Mouse (Mus musculus): ENCODE data around the gene Efcab10.
A peak's percentile ranks its signal among the peaks of the same experiment; 100 is the strongest.

The Efcab10 gene

GRCm38 (mm10) chr12:33394804-33395623 lies at the start of gene Efcab10:
Gene Efcab10 (plus strand): TSS chr12:33394854.
- DNase-seq (ENCODE audit: low spot score): peak; percentile 55

- no peak for DNase-seq (ENCODE audit: low spot score)
Observed at GRCm38 (mm10) chr12:33344970-33345772, 49.5 kb upstream of the Efcab10 start.

GRCm38 (mm10) chr12:33345773-33346435 lies 48.8 kb upstream of the Efcab10 start:
- no peak for DNase-seq (ENCODE audit: low spot score)

- DNase-seq (ENCODE audit: low spot score): no peak
Observed at GRCm38 (mm10) chr12:33352671-33353070, 42.0 kb upstream of the Efcab10 start.

- DNase-seq (ENCODE audit: low spot score): no peak
Observed at GRCm38 (mm10) chr12:33358345-33358744, 36.3 kb upstream of the Efcab10 start.

- no peak for DNase-seq (ENCODE audit: low spot score)
Observed at GRCm38 (mm10) chr12:33359209-33359608, 35.4 kb upstream of the Efcab10 start.

- no peak for DNase-seq (ENCODE audit: low spot score)
Observed at GRCm38 (mm10) chr12:33359878-33360482, 34.7 kb upstream of the Efcab10 start.

- DNase-seq (ENCODE audit: low spot score): peak; percentile 68
Observed at GRCm38 (mm10) chr12:33360729-33361128, 33.9 kb upstream of the Efcab10 start.

GRCm38 (mm10) chr12:33364511-33364910 lies 30.1 kb upstream of the Efcab10 start:
- DNase-seq (ENCODE audit: low spot score): no peak

- DNase-seq (ENCODE audit: low spot score): no peak
Observed at GRCm38 (mm10) chr12:33365133-33365532, 29.5 kb upstream of the Efcab10 start.

- no peak for DNase-seq (ENCODE audit: low spot score)
Observed at GRCm38 (mm10) chr12:33369555-33369954, 25.1 kb upstream of the Efcab10 start.

- peak; percentile 87 for DNase-seq (ENCODE audit: low spot score)
Observed at GRCm38 (mm10) chr12:33379624-33380445, 14.8 kb upstream of the Efcab10 start.

- DNase-seq (ENCODE audit: low spot score): peak; percentile 62
Observed at GRCm38 (mm10) chr12:33388842-33389241, 5.8 kb upstream of the Efcab10 start.

GRCm38 (mm10) chr12:33390844-33391560 lies 3.7 kb upstream of the Efcab10 start:
- no peak for DNase-seq (ENCODE audit: low spot score)

GRCm38 (mm10) chr12:33403265-33403693 lies 8.6 kb downstream of the Efcab10 start:
- DNase-seq (ENCODE audit: low spot score): no peak

GRCm38 (mm10) chr12:33404996-33405395 lies 10.3 kb downstream of the Efcab10 start:
- no peak for DNase-seq (ENCODE audit: low spot score)

GRCm38 (mm10) chr12:33405398-33406026 lies 10.9 kb downstream of the Efcab10 start:
- no peak for DNase-seq (ENCODE audit: low spot score)

- DNase-seq (ENCODE audit: low spot score): no peak
Observed at GRCm38 (mm10) chr12:33411580-33412151, 17.0 kb downstream of the Efcab10 start.

GRCm38 (mm10) chr12:33424329-33424728 lies 29.7 kb downstream of the Efcab10 start:
- peak; percentile 54 for DNase-seq (ENCODE audit: low spot score)

GRCm38 (mm10) chr12:33427293-33427692 lies 32.6 kb downstream of the Efcab10 start:
- DNase-seq (ENCODE audit: low spot score): no peak
